Mouse (Mus musculus) adrenal gland, postnatal 4 days (tissue): ENCODE results near the gene Utp6. TPM values are rescaled to one million over a fixed set of nuclear protein-coding genes. Genes with fewer than 3 reads are reported as not detected.

Source experiments
- DNase-seq, 2 experiments: peaks; one replicate each; pipeline ENCODE4 v3.0.0; 2021 to 2022; ENCODE audit warnings: low spot score in 2 of 2, mixed read lengths in 2 of 2
- total RNA-seq, 2 experiments: library from RNA; stranded (reverse); gene quantifications; 2 replicates each; pipeline ENCODE4 v1.2.3; 2021

Utp6 gene
- total RNA-seq, 2 experiments from 2014 or later, result 35.3 to 39.7 TPM

GRCm38 (mm10) chr11:79885713-79886393 is 76.3 kb downstream of the Utp6 start:
- no peak for DNase-seq

DNA sequence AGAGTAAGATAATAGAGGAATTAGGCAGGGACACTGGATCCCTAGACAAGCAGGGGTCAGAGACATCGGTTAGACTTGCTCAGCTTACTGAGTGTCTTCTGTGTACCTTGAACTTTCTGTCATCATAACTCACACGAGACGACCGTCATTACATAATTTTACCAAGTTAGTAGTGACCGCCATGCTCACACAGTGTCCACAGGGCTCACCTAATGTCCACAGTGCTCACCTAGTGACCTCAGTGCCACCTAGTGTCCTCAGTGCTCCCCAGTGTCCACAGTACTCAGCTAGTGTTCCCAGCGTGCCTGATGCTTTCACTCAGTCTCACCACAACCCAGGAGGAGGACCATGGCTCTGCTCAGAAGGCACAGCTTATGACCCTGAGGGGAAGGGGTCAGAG is 77.4 kb downstream of the Utp6 start:
- no peak for DNase-seq

Other genes starting within 250 kb of the Utp6 start
- gene Suz12, start 30.7 kb upstream of the Utp6 start, total RNA-seq, result 10 to 100 TPM; 80.8 to 83.1 TPM
- 10 to 100 TPM; 25.1 to 28.0 TPM for gene Crlf3, start 118.6 kb upstream of the Utp6 start, total RNA-seq
- 10 to 100 TPM; 10.1 to 10.8 TPM for gene Atad5, start 127.0 kb upstream of the Utp6 start, total RNA-seq
- 10 to 100 TPM; 20.9 to 22.8 TPM for gene Tefm, start 179.8 kb upstream of the Utp6 start, total RNA-seq
- 10 to 100 TPM; 11.4 to 14.3 TPM for gene Adap2, start 191.7 kb upstream of the Utp6 start, total RNA-seq
- 10 to 100 TPM; 16.0 to 16.2 TPM for gene Rnf135, start 221.5 kb upstream of the Utp6 start, total RNA-seq
- 10 to 100 TPM; 61.4 to 65.9 TPM for gene Rhot1, start 246.6 kb upstream of the Utp6 start, total RNA-seq